Mouse (Mus musculus) liver, embryonic 18 days (tissue): ENCODE results near the gene Eif3b. TPM values are rescaled to one million over a fixed set of nuclear protein-coding genes. Genes with fewer than 3 reads are reported as not detected.

ENCODE experiments used
- polyA plus RNA-seq: library from polyadenylated mRNA; depleted of rRNA; stranded (reverse); fragments of >200 nt; gene quantifications from 2 replicates; pipeline ENCODE4 v1.2.3, GENCODE M21; 2012; rRNA removed

Eif3b gene
- polyA plus RNA-seq, result 45.4 and 50.0 TPM in 2 replicates

DNA sequence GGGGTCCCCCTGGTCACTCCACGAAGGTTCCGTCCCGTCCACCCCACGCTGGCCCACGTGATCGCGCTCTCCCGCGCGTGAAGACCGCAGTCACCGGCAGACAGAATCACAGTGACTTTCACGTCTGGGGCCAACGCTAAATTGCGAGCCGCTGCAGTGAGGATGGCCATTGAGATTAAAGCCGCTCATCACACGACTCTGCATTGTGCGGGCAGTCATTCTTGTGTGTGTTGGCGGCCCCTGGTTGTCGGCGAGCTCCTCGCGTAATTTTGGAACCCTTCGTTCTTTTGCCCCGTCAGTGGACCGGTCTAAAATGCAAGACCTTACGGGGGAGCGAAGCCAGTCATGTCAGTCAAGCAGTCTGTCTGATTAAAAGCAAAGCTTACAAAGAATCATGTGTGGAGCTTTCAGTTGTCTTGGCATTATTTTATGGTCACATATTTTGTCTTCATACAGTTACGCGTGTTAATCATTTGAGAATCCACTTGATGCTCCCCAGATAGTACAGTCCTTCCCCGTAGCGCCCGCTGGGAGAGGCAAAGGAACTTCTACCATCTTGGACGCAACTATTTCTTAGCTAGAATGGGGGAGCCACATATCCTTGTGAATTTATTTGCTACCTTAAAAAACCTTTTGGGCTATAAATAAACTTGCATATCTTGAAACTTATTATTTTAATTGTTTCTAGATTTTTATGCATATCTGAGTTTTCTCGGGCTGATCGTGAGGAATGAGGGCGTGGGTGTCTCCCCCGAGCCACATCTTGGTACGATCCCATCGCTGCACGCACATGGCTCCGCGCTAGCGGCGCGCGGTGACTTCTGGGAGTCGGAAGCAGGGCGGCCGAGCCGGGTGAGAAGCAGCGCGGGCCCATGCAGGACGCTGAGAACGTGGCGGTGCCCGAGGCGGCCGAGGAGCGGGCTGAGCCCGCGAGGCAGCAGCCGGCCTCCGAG, at the start of gene Eif3b:
Gene Eif3b, plus strand, starts transcription at position 840 of the 953 bp plus-strand sequence.

DNA sequence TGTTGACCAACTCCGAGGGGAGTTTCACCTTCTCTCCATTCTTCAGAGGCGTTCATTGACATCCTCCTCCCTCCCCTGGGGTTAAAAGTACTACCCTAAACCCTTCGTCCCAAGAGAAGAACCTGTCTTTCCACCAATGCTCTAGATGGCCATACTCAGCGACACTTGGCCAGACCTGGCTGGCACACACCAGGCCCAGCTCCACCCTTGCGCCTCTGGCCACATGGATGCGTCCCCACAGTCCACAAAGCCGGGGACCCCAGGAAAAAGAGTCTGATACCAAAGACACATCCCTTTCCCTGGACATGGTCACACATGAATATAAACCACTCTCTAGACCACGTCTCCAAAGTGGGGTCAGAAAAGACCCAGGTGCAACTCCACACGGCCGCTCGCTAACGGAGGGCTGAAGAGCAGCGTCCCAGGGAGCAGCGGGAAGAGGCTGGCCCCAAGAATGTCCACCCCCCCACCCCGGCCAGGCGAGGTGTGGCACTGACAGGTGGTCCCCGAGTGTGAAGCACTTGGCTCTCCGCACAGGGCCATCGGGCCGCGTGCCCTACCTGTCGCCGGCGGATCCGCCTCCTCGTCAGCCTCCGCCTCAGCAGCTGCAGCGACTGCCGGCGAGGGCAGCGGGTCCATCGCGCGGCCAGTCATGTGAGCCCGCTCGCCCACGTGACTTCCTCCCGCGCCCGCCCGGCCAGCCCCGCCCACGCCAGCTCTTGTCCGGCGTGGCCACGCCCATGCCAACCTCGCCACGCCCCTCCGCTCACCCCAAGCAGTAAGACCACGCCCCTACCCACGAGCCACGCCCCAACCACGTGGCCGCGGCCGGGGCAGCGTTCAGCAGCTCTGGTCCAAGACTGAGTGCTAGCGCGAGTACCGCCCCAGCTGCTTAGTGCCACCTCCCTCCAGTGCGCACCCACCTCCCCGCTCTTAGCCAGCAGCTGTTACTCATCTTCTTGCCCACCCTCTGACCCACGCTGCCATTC, 30.2 kb upstream of the Eif3b start, which contains the start of gene Snx8:
Gene Snx8, minus strand, starts transcription at position 675 of the 989 bp plus-strand sequence.

DNA sequence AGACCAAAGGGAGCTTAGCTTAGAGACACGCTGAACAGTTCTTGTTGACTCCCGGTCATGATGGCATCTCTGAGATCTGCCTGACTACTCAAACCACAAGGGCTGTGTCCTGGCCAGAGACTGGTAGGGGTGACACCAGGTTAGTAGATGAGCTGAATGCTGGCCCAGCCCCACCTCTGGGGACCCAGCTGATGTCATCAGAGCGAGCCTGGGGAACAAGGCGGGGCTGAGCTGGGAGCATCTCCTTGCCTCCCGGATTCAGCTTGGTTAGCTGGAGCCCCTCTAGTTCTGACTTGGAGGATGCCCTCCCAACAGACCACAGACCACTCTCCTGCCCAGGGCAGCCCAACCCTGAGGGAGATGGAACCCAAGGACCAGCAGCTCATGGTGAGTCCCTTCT, 26.2 kb downstream of the Eif3b start, which contains the start of gene Gm4869:
Gene Gm4869, plus strand, starts transcription at position 301 of the 400 bp plus-strand sequence.

Other genes with a start within 250 kb of the Eif3b start
- 15.6 and 20.1 TPM in 2 replicates for gene Mad1l1, start 97.8 kb upstream of the Eif3b start, polyA plus RNA-seq
- 12.8 and 14.1 TPM in 2 replicates for gene Nudt1, start 97.7 kb upstream of the Eif3b start, polyA plus RNA-seq
- 5.2 and 5.6 TPM in 2 replicates for gene Mrm2, start 87.4 kb upstream of the Eif3b start, polyA plus RNA-seq
- 9.9 and 10.0 TPM in 2 replicates for gene Snx8, start 30.1 kb upstream of the Eif3b start, polyA plus RNA-seq
- gene Gm4869, start 26.3 kb downstream of the Eif3b start, polyA plus RNA-seq, result 0.01 TPM in 2 replicates
- 5.0 and 6.5 TPM in 2 replicates for gene Chst12, start 86.2 kb downstream of the Eif3b start, polyA plus RNA-seq
- 0.11 and 0.39 TPM in 2 replicates for gene Grifin, start 145.7 kb downstream of the Eif3b start, polyA plus RNA-seq
- gene Lfng, start 188.0 kb downstream of the Eif3b start, polyA plus RNA-seq, result 10.8 and 11.5 TPM in 2 replicates
- 6.1 and 7.6 TPM in 2 replicates for gene Ttyh3, start 229.7 kb downstream of the Eif3b start, polyA plus RNA-seq